Mouse (Mus musculus): ENCODE measurements at regions not wholly inside any gene's neighbourhood (a gene's known extent, or its start where the extent isn't known, plus 50 kb on each side); places are given as distances from the start of the nearest gene placed in this dataset.
"Not testable (repeated sequence)": the region's sequence is repeated elsewhere in the genome, so short reads cannot be mapped to it uniquely, and the experiment has no call there.

GRCm38 (mm10) chr14:53020152-53020551, 524.6 kb upstream of the Olfr1507 start:
- TF ChIP-seq POLR2A, CTCF (IDR thresholded peaks at IDR 0.05; ENCODE audit: insufficient read depth, low read depth, low read length): not testable (repeated sequence)

Data from olfactory bulb, adult 2 months (tissue).